Mouse (Mus musculus): ENCODE data around the gene Ano2. TPM values are rescaled to one million over a fixed set of nuclear protein-coding genes. Genes with fewer than 3 reads are reported as not detected.

Ano2 gene
- polyA plus RNA-seq, 1 experiment from 2014 or later = 0.28 TPM

DNA sequence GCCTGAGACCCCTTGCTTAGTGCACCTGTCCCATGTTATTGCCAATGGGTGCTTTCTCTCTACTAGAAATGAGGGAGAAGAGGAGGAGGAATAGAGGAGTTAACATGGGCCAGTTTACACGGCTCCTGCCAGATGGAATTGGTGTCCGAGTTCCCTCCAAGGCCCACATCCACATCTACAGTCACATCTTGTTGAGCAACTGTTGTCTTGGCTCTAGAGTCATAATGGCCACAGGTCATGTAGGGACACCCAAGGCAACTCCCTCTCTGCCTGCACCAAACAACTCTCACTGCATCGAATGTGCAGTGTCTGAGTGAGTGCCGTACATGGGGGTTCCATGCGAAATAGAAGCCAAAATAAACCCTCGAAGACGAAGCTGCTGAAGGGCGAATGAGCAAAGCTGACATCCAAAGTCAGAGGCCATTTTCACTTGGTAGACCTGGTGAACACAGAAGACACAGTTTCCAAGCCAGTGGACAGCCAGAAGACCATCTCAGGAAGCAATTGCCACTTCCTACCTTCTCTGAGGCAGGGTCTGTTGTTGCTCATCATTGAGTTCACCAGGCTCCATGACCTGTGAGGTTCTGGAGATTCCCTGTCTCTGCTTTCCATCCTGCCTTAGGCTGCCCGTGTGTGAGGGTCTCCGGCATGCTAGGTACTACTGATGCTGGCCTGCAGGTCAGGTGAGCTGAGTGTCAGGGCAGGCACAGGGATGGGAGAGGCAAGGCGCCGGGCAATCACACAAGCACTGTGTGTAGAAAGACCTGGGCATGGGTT, 398.5 kb downstream of the Ano2 start:
- Histone ChIP-seq H3K27ac (ENCODE audit: low read depth, low read length) (no peak overlapping the region), H3K27me3 (ENCODE audit: control insufficient read depth, insufficient read depth, low read length) (no peaks in the 10 kb centered on the region), H3K36me3 (ENCODE audit: control insufficient read depth, insufficient read depth, low read length) (no peaks in the 10 kb centered on the region), H3K9ac (ENCODE audit: low read depth, low read length) (no peak overlapping the region), H3K4me1 (replicated peaks; ENCODE audit: control insufficient read depth, insufficient read depth, low read length) (no peaks in the 10 kb centered on the region), H3K4me3 (ENCODE audit: low read depth, low read length) (no peak overlapping the region), H3K9me3 (ENCODE audit: control insufficient read depth, low read length) (no peaks in the 10 kb centered on the region), H3K4me2 (replicated peaks; ENCODE audit: low read depth, low read length) (no peak overlapping the region)
- DNase-seq (ENCODE audit: low spot score) (no peak), ATAC-seq (ENCODE audit: low FRiP score) (no peak)
- WGBS = 86% methylated on average over 12 of the region's 12 CpGs

Other genes starting within 250 kb of the Ano2 start
- 42.6 and 45.9 TPM in 2 replicates for gene Cd9, start 195.6 kb upstream of the Ano2 start, polyA plus RNA-seq (2014; fragmentation: Nextera tagmentation; extraction: Ambion mirVana)
- gene Vwf, start 143.6 kb upstream of the Ano2 start, polyA plus RNA-seq (2014; fragmentation: Nextera tagmentation; extraction: Ambion mirVana) = 10.3 and 10.7 TPM in 2 replicates

Measured in hindbrain, embryonic 11.5 days (tissue).